Mouse (Mus musculus) forebrain, embryonic 11.5 days (tissue): ENCODE measurements at regions not wholly inside any gene's neighbourhood (a gene's known extent, or its start where the extent isn't known, plus 50 kb on each side); places are given as distances from the start of the nearest gene placed in this dataset.

Source experiments
- ATAC-seq: fragments of 200-750 bp; cut with Nextera tagmentation; replicated peaks from 2 replicates; pipeline ENCODE4 v1.8.0; 2017; ENCODE audit warnings: moderate TSS enrichment; ENCODE audit not compliant: low FRiP score
- DNase-seq: peaks from one replicate; pipeline ENCODE4 v3.0.0-alpha.2; 2017; ENCODE audit warnings: low spot score
- H3K27ac ChIP-seq: fragments of 300-500 bp; sonication (generic); 2 replicates; pipeline ENCODE4 v1.5.1; 2014; ENCODE audit warnings: low read depth, low read length
- H3K27me3 ChIP-seq: fragments of 300-500 bp; sonication (generic); 2 replicates; pipeline ENCODE4 v1.6.1; 2014; ENCODE audit warnings: mild to moderate bottlenecking, low read length, mixed read lengths; ENCODE audit not compliant: control insufficient read depth, insufficient read depth
- H3K36me3 ChIP-seq: fragments of 300-500 bp; sonication (generic); 2 replicates; pipeline ENCODE4 v1.6.1; 2014; ENCODE audit warnings: mild to moderate bottlenecking, low read length, moderate library complexity, mixed read lengths; ENCODE audit not compliant: control insufficient read depth, insufficient read depth
- H3K4me1 ChIP-seq: fragments of 300-500 bp; sonication (generic); replicated peaks from 2 replicates; pipeline ENCODE4 v1.6.1; 2014; ENCODE audit warnings: low read length, mixed read lengths; ENCODE audit not compliant: control insufficient read depth, insufficient read depth
- H3K4me2 ChIP-seq: fragments of 300-500 bp; sonication (generic); 2 replicates; pipeline ENCODE4 v1.6.1; 2014; ENCODE audit warnings: low read depth, mild to moderate bottlenecking, low read length, moderate library complexity, mixed read lengths; ENCODE audit not compliant: severe bottlenecking
- H3K4me3 ChIP-seq: fragments of 300-500 bp; sonication (generic); 2 replicates; pipeline ENCODE4 v1.5.1; 2014; ENCODE audit warnings: low read depth, low read length
- H3K9ac ChIP-seq: fragments of 300-500 bp; sonication (generic); 2 replicates; pipeline ENCODE4 v1.6.1; 2014; ENCODE audit warnings: low read length
- H3K9me3 ChIP-seq: fragments of 300-500 bp; sonication (generic); 2 replicates; pipeline ENCODE4 v1.6.1; 2016; ENCODE audit warnings: low read length, mixed read lengths; ENCODE audit not compliant: control insufficient read depth
- WGBS: fragments of 180-500 bp; shearing (Covaris S2); extraction: QIAGEN DNeasy Blood & Tissue Kit; methylation state at CpG from one replicate; pipeline ENCODE4 v1.1.7; 2014; 5-methylcytosine and 5-hydroxymethylcytosine counted together

DNA sequence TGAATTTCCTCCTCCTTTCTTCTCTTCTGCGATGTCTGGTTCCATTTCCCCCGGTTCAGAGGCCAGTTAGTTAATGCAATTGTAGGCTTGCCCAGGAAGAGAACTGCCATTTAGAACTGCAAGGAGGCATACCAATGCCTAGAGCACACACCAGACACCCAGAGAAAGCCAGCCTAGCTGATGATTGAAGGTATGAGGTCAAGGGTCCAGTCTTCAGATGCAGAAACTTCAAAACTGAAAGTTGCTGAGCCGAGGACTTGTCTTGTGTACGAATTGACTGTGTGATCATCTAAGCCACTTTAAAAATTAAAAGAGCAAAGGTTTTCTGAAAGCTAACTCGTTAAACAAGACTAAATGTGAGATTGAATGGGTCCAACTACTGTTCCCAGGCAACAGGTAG is 542.5 kb upstream of the Map3k7 start:
- ATAC-seq (no peak), DNase-seq (no peak)
- 73% methylated on average over 5 of the region's 5 CpGs for WGBS
- Histone ChIP-seq H3K36me3 (no peaks in the 10 kb centered on the region), H3K4me3 (no peak overlapping the region), H3K4me1 (no peaks in the 10 kb centered on the region), H3K27me3 (no peaks in the 10 kb centered on the region), H3K27ac (no peak overlapping the region), H3K4me2 (no peak overlapping the region), H3K9ac (no peak overlapping the region), H3K9me3 (no peaks in the 10 kb centered on the region)

DNA sequence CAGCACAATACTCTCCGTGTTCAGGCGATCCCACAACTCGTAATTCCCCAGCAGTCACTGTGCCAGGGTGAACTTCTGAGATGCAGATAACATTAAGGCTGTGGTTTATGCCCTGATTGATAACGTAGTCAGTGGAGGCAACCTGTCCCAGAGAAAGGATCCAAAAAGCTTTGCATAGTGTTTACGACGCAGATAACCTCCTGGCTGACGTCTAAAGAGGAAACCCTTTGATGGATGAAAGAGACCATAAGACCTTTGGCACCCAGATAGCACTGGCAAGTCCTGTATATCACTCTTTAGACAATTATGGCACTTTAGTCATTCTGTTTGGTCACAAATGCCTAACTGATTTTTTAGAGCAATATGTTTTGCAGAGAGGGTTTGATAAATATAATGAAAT is 538.8 kb upstream of the Map3k7 start:
- no peak for ATAC-seq
- Histone ChIP-seq H3K36me3 (no peaks in the 10 kb centered on the region), H3K4me3 (no peak overlapping the region), H3K9me3 (no peaks in the 10 kb centered on the region), H3K4me1 (no peaks in the 10 kb centered on the region), H3K27me3 (no peaks in the 10 kb centered on the region), H3K27ac (no peak overlapping the region), H3K9ac (no peak overlapping the region), H3K4me2 (no peak overlapping the region)
- DNase-seq = no peak
- WGBS = 86% methylated on average over 7 of the region's 7 CpGs

DNA sequence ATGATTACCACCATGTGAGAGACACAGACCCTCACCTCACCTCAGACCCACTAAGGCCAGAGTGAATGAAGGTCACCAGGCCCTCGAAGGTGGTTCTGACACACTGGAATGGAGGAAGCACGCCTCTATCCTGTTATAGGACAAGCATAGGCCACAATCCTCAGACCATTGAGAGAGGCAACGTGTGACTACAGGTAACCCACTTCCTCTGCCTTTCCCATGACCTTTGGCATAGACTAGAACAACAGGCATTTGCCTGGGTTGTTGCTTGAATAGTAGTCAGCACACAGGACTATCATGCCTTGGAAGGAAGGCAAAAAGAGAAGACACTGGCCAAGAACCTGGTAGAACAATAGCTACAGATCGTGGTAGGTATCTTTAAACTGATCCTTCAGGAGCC is 538.2 kb upstream of the Map3k7 start:
- no peaks in the 10 kb centered on the region for H3K27me3 ChIP-seq
- ATAC-seq = no peak
- no peak overlapping the region for H3K4me3 ChIP-seq
- no peaks in the 10 kb centered on the region for H3K9me3 ChIP-seq
- H3K27ac ChIP-seq = no peak overlapping the region
- DNase-seq = no peak
- H3K4me1 ChIP-seq = no peaks in the 10 kb centered on the region
- H3K4me2 ChIP-seq = no peak overlapping the region
- 86% methylated on average over 4 of the region's 4 CpGs for WGBS
- H3K36me3 ChIP-seq = no peaks in the 10 kb centered on the region
- H3K9ac ChIP-seq = no peak overlapping the region

DNA sequence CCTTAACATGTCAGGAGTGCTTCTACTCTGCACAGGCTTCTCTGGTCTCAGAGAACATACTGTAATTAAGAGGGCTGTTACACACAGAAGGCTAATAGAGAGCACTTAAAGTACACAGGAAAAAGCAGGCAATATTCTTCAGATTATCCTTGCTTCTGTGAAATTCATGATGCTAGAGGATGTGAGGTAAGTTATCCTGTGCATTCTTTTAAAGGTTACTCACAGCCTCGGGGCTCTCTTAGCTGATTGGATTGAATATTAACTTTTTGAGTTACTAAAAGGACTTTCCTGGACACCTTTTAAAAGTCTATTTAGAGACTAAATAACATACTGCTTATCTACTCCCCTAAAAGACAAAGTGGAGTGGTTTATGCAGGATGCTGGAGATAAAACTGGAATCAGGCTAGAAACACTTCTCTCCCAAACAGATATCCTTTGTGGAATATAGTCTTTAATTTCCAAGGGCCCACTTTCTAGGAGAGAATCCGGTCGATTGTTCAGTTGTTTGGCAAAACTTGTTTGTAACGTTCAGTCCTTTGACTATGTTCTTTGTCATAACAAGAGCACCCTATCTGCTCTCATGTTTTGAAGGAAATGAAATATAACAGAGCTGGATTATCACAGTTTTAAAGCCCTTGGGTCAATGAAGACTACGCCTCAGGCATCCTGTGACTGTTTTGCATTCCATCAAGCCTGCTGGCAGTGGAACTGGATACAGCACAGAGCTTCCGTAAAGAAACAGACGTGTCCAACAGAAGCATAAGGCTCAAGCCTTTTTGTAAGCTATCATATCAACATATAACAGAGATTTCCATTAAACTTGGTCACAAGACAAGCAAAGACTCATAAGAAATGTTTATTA is 537.5 kb upstream of the Map3k7 start:
- Histone ChIP-seq H3K4me1 (no peaks in the 10 kb centered on the region), H3K9ac (no peak overlapping the region), H3K4me2 (no peak overlapping the region), H3K27me3 (no peaks in the 10 kb centered on the region), H3K4me3 (no peak overlapping the region), H3K27ac (no peak overlapping the region), H3K9me3 (no peaks in the 10 kb centered on the region), H3K36me3 (no peaks in the 10 kb centered on the region)
- 86% methylated on average over 7 of the region's 7 CpGs for WGBS
- ATAC-seq (no peak), DNase-seq (no peak)

DNA sequence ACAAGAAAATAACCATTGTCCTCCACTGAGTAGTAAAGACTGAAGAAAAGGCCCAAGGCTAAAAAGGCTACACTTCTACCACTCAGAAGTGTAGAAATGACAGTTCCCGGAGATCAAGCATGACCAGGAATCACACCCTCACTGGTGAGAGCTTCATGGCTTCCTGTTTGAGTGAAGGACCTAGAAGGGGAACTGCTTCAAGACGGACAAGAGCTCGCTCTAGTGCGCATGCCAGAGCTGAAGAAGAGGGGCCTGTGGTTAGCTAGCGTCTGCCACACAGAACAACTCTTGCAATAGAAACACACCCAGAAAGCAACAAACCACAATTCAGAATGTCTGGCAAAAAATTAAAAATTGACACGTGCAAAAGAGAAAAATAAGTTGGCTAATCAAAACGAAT is 530.0 kb upstream of the Map3k7 start:
- DNase-seq (no peak), ATAC-seq (no peak)
- WGBS = 90% methylated on average over 7 of the region's 7 CpGs
- Histone ChIP-seq H3K9me3 (no peaks in the 10 kb centered on the region), H3K36me3 (no peaks in the 10 kb centered on the region), H3K27ac (no peak overlapping the region), H3K4me2 (no peak overlapping the region), H3K4me1 (no peaks in the 10 kb centered on the region), H3K4me3 (no peak overlapping the region), H3K27me3 (no peaks in the 10 kb centered on the region), H3K9ac (no peak overlapping the region)

DNA sequence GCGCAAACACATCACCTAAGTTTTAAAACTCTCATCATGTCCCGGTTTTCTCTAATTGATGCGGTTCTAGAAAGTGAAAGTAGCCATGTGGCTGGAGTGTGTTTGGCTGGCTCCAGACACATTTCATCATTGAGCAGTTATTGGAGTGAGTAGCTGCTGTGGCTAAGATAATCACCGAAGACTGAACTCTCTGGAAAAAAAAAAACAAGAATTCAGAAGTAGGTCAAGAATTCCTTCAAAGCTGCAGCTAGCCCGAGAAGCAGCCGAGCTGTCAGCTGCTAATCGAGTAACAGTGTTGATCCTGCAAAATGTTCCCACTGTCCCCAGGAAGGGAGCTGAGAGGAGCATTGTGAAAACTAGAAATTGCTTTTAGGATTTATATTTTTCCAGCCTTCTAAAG is 509.0 kb upstream of the Map3k7 start:
- no peaks in the 10 kb centered on the region for H3K27me3 ChIP-seq
- ATAC-seq (no peak), DNase-seq (no peak)
- WGBS = 81% methylated on average over 7 of the region's 7 CpGs
- H3K9ac ChIP-seq = no peak overlapping the region
- no peak overlapping the region for H3K4me2 ChIP-seq
- no peaks in the 10 kb centered on the region for H3K9me3 ChIP-seq
- no peak overlapping the region for H3K4me3 ChIP-seq
- no peaks in the 10 kb centered on the region for H3K36me3 ChIP-seq
- H3K4me1 ChIP-seq = no peaks in the 10 kb centered on the region
- H3K27ac ChIP-seq = no peak overlapping the region

DNA sequence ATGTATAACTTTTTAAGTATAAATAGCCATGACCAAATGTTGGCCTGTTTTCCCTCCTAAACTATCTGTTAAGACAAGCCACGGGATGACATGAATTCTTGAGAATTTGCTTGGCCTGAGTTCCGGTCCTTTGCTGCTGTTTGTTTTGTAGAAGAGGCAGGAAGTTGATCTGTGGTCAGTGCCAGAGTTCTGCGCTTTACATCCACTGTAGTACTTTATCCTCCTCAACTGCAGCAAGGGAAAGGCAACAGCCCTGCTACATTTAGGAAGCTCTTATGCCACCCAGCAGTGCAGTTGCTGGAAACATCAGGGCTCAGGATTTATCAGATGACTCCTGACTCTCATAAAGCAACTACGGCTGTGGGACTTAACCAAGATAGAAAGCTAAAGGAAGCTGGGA is 508.4 kb upstream of the Map3k7 start:
- Histone ChIP-seq H3K9me3 (no peaks in the 10 kb centered on the region), H3K27ac (no peak overlapping the region), H3K4me2 (no peak overlapping the region), H3K9ac (no peak overlapping the region), H3K36me3 (no peaks in the 10 kb centered on the region), H3K27me3 (no peaks in the 10 kb centered on the region), H3K4me3 (no peak overlapping the region), H3K4me1 (no peaks in the 10 kb centered on the region)
- no peak for ATAC-seq
- DNase-seq = no peak
- 84% methylated on average over 4 of the region's 4 CpGs for WGBS

DNA sequence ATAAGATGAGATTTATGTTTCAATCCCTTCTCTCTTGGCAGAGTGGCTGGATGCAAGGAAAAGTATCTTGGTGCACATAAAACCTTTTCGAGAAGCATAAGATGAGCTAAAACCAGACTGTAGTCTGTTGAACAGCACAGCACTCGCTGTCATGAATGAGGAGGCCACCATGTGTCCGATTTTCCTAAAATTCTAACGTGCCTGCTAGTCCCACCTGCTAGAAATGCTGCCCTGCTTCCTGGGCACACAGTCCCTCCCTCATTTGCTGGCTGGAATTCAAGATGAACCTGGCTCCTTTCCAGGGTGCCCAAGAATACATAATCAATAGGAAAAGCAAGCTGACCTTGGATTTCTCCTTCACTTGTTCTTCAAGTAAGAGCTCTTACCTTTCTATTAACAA is 501.4 kb upstream of the Map3k7 start:
- Histone ChIP-seq H3K9me3 (no peaks in the 10 kb centered on the region), H3K4me1 (no peaks in the 10 kb centered on the region), H3K27ac (no peak overlapping the region), H3K4me2 (no peak overlapping the region), H3K36me3 (no peaks in the 10 kb centered on the region), H3K9ac (no peak overlapping the region), H3K4me3 (no peak overlapping the region), H3K27me3 (no peaks in the 10 kb centered on the region)
- DNase-seq = no peak
- 83% methylated on average over 4 of the region's 4 CpGs for WGBS
- ATAC-seq = no peak

DNA sequence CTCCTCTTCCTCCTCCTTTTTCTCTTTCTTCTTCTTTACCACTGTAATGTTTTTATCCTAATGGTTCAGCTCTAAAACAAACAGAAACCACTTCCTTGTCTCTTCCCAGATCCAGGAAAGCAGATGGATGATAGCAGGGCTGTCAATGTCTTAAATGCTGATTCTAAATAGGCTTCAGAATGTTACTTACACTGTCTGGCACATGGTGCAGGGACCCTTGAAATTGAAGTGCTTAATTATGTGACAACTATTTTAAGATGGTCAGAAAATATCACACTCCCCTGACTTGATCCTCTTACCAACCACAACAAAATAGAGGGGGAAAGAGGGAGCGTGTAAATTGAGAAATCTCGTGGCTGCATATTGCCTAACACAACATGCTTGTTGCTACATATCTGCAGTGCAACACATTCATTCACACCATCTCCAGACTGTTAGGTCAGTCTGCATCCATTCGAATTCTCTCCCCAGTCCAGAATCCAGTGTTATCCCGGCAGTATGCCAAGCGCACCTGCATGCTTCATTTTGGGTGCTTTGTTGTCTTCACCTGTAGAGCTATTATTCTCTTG is 500.7 kb upstream of the Map3k7 start:
- Histone ChIP-seq H3K9me3 (no peaks in the 10 kb centered on the region), H3K36me3 (no peaks in the 10 kb centered on the region), H3K4me1 (no peaks in the 10 kb centered on the region), H3K4me2 (no peak overlapping the region), H3K4me3 (no peak overlapping the region), H3K27ac (no peak overlapping the region), H3K9ac (no peak overlapping the region), H3K27me3 (no peaks in the 10 kb centered on the region)
- WGBS = 89% methylated on average over 5 of the region's 5 CpGs
- ATAC-seq (no peak), DNase-seq (no peak)
